Mouse (Mus musculus) kidney, embryonic 14.5 days (tissue): ENCODE results near the gene Ift88. TPM values are rescaled to one million over a fixed set of nuclear protein-coding genes. Genes with fewer than 3 reads are reported as not detected.

Experiments
- ATAC-seq: fragments of 200-750 bp; cut with Nextera tagmentation; 2 replicates; pipeline ENCODE4 v1.8.0; 2017; ENCODE audit warnings: moderate number of reproducible peaks, mild to moderate bottlenecking, moderate TSS enrichment, moderate library complexity; ENCODE audit not compliant: low FRiP score, low TSS enrichment
- H3K27ac ChIP-seq: fragments of 300-500 bp; sonication (generic); 2 replicates; pipeline ENCODE4 v1.5.1; 2014; ENCODE audit warnings: low read depth, mild to moderate bottlenecking, low read length, moderate library complexity, mixed read lengths
- H3K27me3 ChIP-seq: fragments of 300-500 bp; sonication (generic); 2 replicates; pipeline ENCODE4 v1.6.1; 2014; ENCODE audit warnings: mild to moderate bottlenecking, low read length; ENCODE audit not compliant: control insufficient read depth, insufficient read depth
- H3K36me3 ChIP-seq: fragments of 300-500 bp; sonication (generic); 2 replicates; pipeline ENCODE4 v1.6.1; 2014; ENCODE audit warnings: low read length, mixed read lengths; ENCODE audit not compliant: control insufficient read depth, insufficient read depth
- H3K4me1 ChIP-seq: fragments of 300-500 bp; sonication (generic); 2 replicates; pipeline ENCODE4 v1.6.1; 2014; ENCODE audit warnings: low read length, mixed read lengths; ENCODE audit not compliant: control insufficient read depth, insufficient read depth
- H3K4me2 ChIP-seq: fragments of 300-500 bp; sonication (generic); replicated peaks from 2 replicates; pipeline ENCODE4 v1.6.1; 2014; ENCODE audit warnings: low read depth, mild to moderate bottlenecking, low read length
- H3K4me3 ChIP-seq: fragments of 300-500 bp; sonication (generic); 2 replicates; pipeline ENCODE4 v1.5.1; 2014; ENCODE audit warnings: mild to moderate bottlenecking, low read length
- H3K9ac ChIP-seq: fragments of 300-500 bp; sonication (generic); 2 replicates; pipeline ENCODE4 v1.6.1; 2014; ENCODE audit warnings: low read depth, mild to moderate bottlenecking, low read length, moderate library complexity
- H3K9me3 ChIP-seq: fragments of 300-500 bp; sonication (generic); 2 replicates; pipeline ENCODE4 v1.6.1; 2016; ENCODE audit warnings: low read length; ENCODE audit not compliant: control insufficient read depth
- WGBS: fragments of 180-500 bp; shearing (Covaris S2); extraction: QIAGEN DNeasy Blood & Tissue Kit; methylation state at CpG from one replicate; pipeline ENCODE4 v1.1.7; 2014; 5-methylcytosine and 5-hydroxymethylcytosine counted together
- polyA plus RNA-seq: library from polyadenylated mRNA; unstranded; fragments of >200 nt; fragmentation: Nextera tagmentation; extraction: Ambion mirVana; gene quantifications from 2 replicates; pipeline ENCODE4 v1.2.1, GENCODE M21; 2014

Ift88 gene
- polyA plus RNA-seq, 1 experiment from 2014 or later, result 16.2 TPM

DNA sequence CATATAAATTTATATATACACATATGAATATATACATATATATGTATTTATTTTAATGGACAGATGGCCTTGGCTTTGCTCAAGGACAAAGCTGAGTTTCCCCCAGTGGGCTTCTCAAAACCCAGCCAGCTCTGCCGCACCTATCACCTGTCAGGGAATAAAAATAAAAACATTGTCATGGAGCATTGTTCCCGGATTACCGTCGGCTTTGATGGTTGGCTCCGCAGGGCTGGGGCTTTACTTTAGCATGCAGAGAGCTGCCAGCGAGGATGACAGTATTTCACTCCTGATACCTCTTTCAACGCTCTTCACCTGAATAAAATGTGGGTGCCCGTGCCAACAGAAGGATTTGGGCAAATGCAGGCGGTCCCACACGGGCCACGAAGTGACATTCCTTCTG is 110.0 kb downstream of the Ift88 start:
- ATAC-seq, result no peak
- Histone ChIP-seq H3K4me1 (peaks cover 9% of the 10 kb centered on the region; the same call in 1 of the 2 replicates), H3K9ac (no peak overlapping the region), H3K4me2 (no peak overlapping the region), H3K36me3 (no peaks in the 10 kb centered on the region), H3K27me3 (no peaks in the 10 kb centered on the region), H3K4me3 (no peak overlapping the region), H3K27ac (no peak overlapping the region), H3K9me3 (no peaks in the 10 kb centered on the region)
- WGBS, result 17% methylated on average over 11 of the region's 11 CpGs

DNA sequence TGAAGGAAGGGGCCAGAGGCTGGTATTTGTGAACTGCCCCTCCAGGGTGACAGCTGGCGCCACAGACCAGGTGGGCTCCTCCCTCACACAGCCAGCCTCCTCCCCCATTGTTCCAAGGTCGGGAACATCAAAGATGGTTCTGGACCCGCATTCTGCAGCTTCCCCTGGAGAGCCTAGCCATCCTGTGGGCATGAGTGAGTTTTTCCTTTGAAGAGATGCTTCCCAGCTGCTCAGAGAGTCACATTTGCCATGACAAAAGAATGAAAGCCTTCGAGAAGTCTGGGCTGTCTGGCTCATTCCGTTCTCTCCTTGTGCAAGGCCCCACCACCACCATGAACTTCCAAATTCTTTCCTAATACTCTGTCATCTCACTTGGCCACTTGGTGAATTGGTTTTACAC is 110.5 kb downstream of the Ift88 start:
- Histone ChIP-seq H3K4me2 (no peak overlapping the region), H3K4me3 (no peak overlapping the region), H3K27me3 (no peaks in the 10 kb centered on the region), H3K9ac (no peak overlapping the region), H3K4me1 (peaks cover 9% of the 10 kb centered on the region; the same call in 1 of the 2 replicates), H3K9me3 (no peaks in the 10 kb centered on the region), H3K36me3 (no peaks in the 10 kb centered on the region), H3K27ac (no peak overlapping the region)
- WGBS, result 10% methylated on average over 5 of the region's 5 CpGs
- no peak for ATAC-seq

DNA sequence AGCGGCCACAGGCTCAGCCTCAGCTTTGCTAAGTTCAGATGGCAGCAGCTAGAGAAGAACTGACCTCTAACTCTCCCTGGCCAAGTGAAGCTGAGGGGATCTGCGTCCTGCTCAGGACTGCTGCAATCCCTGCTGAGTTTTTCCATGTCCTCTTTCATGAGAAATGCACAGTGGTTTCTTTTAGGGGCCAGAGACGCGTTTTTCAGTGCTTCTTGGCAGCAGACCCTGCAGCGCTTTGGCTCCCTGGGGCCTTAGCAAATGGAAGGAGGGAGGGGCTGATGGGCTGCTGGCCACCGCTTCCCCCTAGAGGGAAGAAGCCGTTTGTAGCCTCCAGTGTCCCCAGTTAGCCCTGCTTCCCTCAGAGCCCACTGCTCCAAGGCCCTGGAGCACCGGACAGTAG is 111.1 kb downstream of the Ift88 start:
- H3K36me3 ChIP-seq, result no peaks in the 10 kb centered on the region
- H3K4me1 ChIP-seq, result peaks cover 9% of the 10 kb centered on the region; the same call in 1 of the 2 replicates
- H3K4me3 ChIP-seq, result no peak overlapping the region
- ATAC-seq, result peak; percentile 37; the same call in 1 of the 2 replicates
- H3K27me3 ChIP-seq, result no peaks in the 10 kb centered on the region
- H3K9ac ChIP-seq, result no peak overlapping the region
- no peak overlapping the region; the same call in 1 of the 2 replicates for H3K27ac ChIP-seq
- no peaks in the 10 kb centered on the region for H3K9me3 ChIP-seq
- 24% methylated on average over 8 of the region's 8 CpGs for WGBS
- H3K4me2 ChIP-seq, result no peak overlapping the region

DNA sequence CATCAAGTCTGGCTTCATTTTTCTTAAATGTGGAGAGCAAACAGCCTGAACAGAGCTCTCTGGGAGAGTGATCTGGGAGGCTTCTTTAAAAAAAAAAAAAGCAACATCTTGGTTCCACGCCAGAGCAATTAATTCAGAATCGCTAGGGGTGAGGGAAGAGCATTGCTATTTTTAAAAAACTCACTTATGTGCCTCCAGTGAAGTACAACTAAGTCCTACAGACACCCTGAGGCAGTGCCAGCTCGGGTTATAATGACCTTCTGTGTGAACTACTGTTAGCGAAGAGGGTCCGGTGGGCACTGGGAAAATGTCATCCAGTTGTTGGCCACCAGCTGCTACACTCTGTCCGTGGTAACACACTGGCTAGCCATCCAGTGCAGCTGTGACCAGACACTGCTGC is 111.8 kb downstream of the Ift88 start:
- no peak overlapping the region for H3K4me2 ChIP-seq
- ATAC-seq, result 0 out of 2 replicates have a peak, but pooled peaks have one; percentile 44
- H3K9ac ChIP-seq, result no peak overlapping the region
- WGBS, result 66% methylated on average over 6 of the region's 6 CpGs
- H3K36me3 ChIP-seq, result no peaks in the 10 kb centered on the region
- H3K4me3 ChIP-seq, result no peak overlapping the region
- H3K4me1 ChIP-seq, result peaks cover 9% of the 10 kb centered on the region; the same call in 1 of the 2 replicates
- no peaks in the 10 kb centered on the region for H3K27me3 ChIP-seq
- no peaks in the 10 kb centered on the region for H3K9me3 ChIP-seq
- H3K27ac ChIP-seq, result peak overlapping the region; percentile 42; the same call in 1 of the 2 replicates

DNA sequence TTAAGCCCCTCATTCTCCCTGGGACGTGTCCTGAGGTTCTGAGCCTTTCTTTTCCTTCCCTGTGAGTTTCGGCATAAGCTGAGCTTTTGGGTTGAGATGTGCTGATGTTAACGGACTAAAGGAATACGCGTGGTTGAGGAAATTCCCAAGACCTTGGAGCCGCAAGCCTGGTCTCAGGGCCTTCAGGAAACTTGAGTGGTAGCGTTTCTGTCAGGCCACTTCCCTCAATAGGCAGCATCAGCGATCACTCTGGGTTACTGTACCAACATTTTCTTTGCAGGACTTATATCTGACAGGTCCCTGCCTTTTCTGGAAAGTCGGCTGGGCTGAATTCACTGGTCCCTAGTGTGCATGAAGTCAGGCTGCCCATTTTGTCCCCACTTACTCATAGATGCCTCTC is 113.0 kb downstream of the Ift88 start:
- Histone ChIP-seq H3K27ac (no peak overlapping the region), H3K36me3 (no peaks in the 10 kb centered on the region), H3K9ac (no peak overlapping the region), H3K4me1 (peaks cover 9% of the 10 kb centered on the region; the same call in 1 of the 2 replicates), H3K9me3 (no peaks in the 10 kb centered on the region), H3K27me3 (no peaks in the 10 kb centered on the region), H3K4me2 (no peak overlapping the region), H3K4me3 (no peak overlapping the region)
- ATAC-seq, result no peak
- 57% methylated on average over 9 of the region's 9 CpGs for WGBS

DNA sequence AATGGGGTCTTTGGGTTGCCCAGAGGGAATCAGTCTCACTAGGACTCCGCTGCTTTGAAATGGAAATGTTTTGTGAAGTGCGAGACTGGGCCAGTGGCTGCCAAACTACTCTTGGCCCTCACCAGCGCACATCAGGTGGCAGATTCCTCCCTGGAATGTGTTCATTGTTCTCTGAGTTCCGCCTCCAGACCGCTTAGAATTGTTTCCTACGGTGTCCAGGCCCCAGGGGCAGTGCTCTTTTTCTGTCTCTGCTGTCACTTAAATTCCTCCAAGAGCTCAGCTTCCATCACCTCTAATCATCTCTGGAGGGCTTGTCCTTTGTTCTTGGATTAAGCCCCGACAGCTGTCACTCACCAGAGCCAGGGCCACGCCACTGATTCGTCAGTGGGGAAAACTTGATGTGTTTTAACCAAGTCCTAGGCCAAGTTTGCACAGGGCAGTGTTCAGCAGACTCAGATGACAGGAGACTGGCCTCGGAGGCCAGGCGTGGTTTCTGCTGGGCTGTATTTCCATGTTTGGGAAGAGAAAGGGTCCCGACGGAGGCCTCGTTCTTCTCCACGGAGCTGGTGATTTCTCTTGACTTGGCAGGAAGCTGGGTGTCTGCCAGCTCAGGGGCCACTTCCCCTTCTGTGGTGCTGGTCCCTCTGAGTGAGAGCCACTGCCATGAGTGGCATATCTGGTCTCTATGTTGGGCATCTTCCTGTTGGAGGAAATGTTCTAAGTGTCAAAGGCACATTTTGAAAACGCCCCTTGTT is 113.6 kb downstream of the Ift88 start:
- WGBS, result 26% methylated on average over 16 of the region's 16 CpGs
- ATAC-seq, result no peak
- H3K36me3 ChIP-seq, result no peaks in the 10 kb centered on the region
- H3K4me3 ChIP-seq, result no peak overlapping the region
- 0 out of 2 replicates have a peak, but pooled peaks cover 4% of the 10 kb centered on the region for H3K9me3 ChIP-seq
- no peak overlapping the region for H3K9ac ChIP-seq
- H3K27ac ChIP-seq, result no peak overlapping the region
- H3K4me1 ChIP-seq, result peaks cover 9% of the 10 kb centered on the region; the same call in 1 of the 2 replicates
- no peaks in the 10 kb centered on the region for H3K27me3 ChIP-seq
- no peak overlapping the region for H3K4me2 ChIP-seq

DNA sequence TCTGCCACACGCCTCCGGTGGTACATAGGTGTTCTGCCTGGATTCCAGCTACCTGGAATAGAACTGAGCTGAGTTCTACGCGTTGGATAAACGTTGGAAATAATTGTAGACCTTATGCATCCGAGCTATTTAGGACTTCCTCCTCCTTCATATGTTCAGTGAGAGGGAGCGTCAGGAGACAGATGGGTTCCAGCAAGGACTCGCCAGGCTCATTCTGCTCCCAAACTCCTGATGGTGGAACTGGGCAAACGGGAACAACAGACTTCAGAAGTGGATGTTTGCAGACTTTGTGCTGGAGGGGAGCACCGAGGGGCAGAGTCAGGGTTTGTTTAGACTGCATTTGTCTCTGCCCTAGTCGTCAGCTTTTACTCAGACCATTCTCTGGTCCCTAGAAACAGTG is 116.8 kb downstream of the Ift88 start:
- 0 out of 2 replicates have a peak, but pooled peaks cover 2% of the 10 kb centered on the region for H3K4me1 ChIP-seq
- ATAC-seq, result no peak
- H3K4me3 ChIP-seq, result no peak overlapping the region
- no peak overlapping the region for H3K9ac ChIP-seq
- 0 out of 2 replicates have a peak, but pooled peaks cover 5% of the 10 kb centered on the region for H3K9me3 ChIP-seq
- H3K4me2 ChIP-seq, result no peak overlapping the region
- 86% methylated on average over 11 of the region's 11 CpGs for WGBS
- H3K27me3 ChIP-seq, result no peaks in the 10 kb centered on the region
- no peaks in the 10 kb centered on the region for H3K36me3 ChIP-seq
- no peak overlapping the region for H3K27ac ChIP-seq

DNA sequence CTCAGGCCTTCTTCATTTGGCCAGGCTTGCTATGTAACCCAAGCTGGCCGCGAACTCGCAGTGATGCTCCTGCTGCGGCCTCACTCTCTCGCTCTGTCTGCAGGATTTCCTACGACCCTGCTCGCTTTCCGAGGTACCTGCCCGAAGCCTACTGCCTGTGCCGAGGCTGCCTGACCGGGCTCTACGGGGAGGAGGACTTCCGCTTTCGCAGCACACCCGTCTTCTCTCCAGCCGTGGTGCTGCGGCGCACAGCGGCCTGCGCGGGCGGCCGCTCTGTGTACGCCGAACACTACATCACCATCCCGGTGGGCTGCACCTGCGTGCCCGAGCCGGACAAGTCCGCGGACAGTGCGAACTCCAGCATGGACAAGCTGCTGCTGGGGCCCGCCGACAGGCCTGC is 118.4 kb downstream of the Ift88 start:
- Histone ChIP-seq H3K9ac (no peak overlapping the region), H3K27ac (no peak overlapping the region), H3K27me3 (no peaks in the 10 kb centered on the region), H3K4me3 (no peak overlapping the region), H3K36me3 (no peaks in the 10 kb centered on the region), H3K4me2 (no peak overlapping the region), H3K4me1 (0 out of 2 replicates have a peak, but pooled peaks cover 4% of the 10 kb centered on the region), H3K9me3 (0 out of 2 replicates have a peak, but pooled peaks cover 5% of the 10 kb centered on the region)
- 74% methylated on average over 34 of the region's 34 CpGs for WGBS
- no peak for ATAC-seq

DNA sequence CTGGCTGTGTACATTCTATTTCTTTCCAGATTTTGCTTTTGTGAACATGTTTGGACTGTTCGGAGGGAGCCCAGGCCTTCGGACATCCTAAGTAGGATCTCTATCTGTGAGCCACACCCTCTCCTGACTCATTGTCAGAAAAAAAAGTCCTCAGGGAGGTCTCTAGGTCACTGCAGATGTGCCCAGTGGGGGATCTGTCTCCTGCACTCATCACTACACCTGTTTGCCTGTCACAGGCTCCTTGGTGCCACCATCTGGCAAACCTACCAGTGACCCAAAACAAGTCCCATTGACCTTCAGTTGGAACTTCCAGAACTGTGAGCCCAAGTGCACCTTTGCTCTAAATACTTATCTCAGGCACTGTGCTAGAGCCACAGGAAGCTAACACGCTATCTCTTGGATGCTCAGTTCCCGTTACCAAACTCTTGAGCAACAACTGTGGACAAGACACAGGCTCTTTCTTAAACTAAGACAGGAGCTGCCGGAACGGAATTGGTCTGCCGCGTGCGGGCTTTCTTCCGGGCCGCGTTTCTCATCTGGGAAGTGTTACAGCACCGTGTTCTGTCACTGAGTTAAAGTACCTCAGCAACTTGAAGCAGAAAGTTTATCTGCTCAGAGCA is 119.7 kb downstream of the Ift88 start:
- Histone ChIP-seq H3K9ac (no peak overlapping the region), H3K4me1 (0 out of 2 replicates have a peak, but pooled peaks cover 7% of the 10 kb centered on the region), H3K9me3 (0 out of 2 replicates have a peak, but pooled peaks cover 5% of the 10 kb centered on the region), H3K4me3 (no peak overlapping the region), H3K27me3 (no peaks in the 10 kb centered on the region), H3K27ac (no peak overlapping the region), H3K4me2 (no peak overlapping the region), H3K36me3 (no peaks in the 10 kb centered on the region)
- ATAC-seq, result no peak
- 93% methylated on average over 13 of the region's 13 CpGs for WGBS
